Mouse (Mus musculus): ENCODE results near the gene Fkbp3. TPM values are rescaled to one million over a fixed set of nuclear protein-coding genes. Genes with fewer than 3 reads are reported as not detected.

The Fkbp3 gene
- polyA plus RNA-seq (2017; shearing (Covaris generic)): 100 to 1,000 TPM; 234 to 275 TPM

DNA sequence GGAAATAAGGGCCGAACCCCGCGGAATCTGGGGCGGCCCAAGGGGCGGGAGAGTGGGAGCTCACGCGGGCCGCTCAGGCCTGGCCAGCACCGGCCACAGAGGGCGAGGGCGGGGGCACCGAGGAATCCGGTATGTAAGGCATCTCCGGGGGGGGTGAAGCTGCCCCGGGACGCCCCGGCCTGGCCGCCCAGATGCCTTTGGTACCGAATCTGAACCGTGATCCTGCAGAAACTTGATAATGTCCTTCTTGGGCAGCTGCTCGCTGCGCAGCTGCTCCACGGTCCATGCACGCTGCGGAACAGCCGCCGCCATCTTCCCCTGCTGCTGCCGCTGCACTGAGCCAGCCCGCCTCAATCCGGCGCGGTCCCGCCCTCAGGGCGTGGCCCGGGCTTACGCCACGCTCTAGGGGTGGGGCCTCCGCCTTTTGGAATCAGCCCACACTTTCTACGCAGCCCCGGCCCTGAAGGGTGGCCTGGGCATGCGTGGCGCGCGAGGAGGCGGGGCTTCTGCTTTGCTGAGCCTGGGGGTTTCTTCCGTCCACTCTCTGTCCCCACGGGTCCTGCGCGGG is at the start of gene Fkbp3:
Gene Fkbp3, minus strand, starts transcription at position 397 of the 568 bp plus-strand sequence.

DNA sequence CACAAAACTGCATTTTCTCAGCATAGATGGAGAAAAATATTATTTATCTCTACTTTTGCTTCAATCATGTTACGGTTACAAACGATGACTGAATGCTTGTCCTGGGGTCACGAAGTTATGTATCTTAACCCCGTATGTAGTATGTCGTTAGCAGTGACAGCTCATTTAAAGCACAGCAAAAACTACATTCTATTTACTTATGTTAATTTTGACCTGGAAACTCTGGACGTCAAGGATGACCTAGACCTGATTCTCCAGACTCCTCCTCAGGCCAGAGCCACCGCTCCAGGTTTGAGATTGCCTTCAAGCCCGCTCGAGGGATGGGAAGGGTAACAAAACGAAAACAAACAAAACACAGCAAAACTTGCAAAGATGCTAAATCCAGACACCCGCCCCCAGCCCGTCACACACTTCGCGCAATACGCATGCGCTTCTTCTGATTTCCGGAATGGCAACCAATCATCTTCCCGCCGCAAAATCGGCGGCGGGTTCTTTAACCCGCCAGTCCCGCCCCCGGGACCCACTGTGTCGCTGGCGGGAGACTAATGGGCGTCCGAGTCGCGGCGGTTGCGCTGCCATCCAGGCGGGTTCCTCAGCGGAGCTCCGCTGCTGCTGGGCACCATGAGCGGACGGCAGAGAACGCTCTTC is 1.4 kb upstream of the Fkbp3 start, which contains the start of gene Fancm:
Gene Fancm, plus strand, starts transcription at position 519 of the 648 bp plus-strand sequence.

DNA sequence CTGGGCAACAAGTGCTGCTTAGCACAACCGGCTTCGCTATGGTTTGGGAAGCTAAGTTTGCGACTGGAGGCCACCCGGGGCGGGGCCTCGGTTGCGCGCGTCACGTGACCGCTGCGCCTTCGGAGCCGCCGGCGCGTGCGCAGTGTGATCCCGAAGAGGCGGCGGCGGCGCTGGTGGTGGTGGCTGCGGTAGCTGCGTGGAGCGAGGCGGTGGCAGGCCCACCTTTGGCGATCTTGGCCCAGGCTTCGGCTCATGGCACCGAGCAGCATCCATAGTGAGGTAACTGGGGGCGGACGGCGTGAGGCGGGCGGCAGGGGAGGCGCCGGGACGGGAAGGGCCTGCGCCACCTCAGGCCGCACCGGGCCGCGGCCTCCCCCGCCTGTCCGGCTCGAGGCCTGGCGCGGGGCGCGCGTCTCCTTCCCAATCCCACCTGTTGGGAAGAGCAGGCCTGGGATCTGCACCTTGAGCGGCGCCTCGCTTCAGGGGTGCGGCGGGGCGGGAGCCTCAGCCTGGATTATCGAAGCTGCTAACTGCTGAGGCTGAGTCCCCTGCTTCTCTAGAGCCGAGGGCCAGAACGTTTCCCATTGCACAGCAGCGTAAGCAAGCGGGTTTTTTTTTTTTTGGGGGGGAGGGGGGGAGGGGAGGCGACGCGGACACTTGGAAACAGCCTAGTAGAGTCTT is 37.5 kb downstream of the Fkbp3 start, which contains the start of gene Prpf39:
Gene Prpf39, plus strand, starts transcription at position 144 of the 681 bp plus-strand sequence.

Other genes starting within 250 kb of the Fkbp3 start
- gene Gm527, start 156.1 kb downstream of the Fkbp3 start, polyA plus RNA-seq (2017; shearing (Covaris generic)): 10 to 100 TPM in 1 of 2 experiments, 1 to 10 TPM in 1; 5.6 to 10.4 TPM
- gene Klhl28, start 108.5 kb downstream of the Fkbp3 start, polyA plus RNA-seq (2017; shearing (Covaris generic)): 10 to 100 TPM; 25.3 to 27.5 TPM
- 10 to 100 TPM; 28.3 to 31.7 TPM for gene Togaram1, start 108.2 kb downstream of the Fkbp3 start, polyA plus RNA-seq (2017; shearing (Covaris generic))
- 10 to 100 TPM; 59.7 to 70.5 TPM for gene Prpf39, start 37.7 kb downstream of the Fkbp3 start, polyA plus RNA-seq (2017; shearing (Covaris generic))
- 10 to 100 TPM; 10.1 to 17.5 TPM for gene Fancm, start 1.6 kb upstream of the Fkbp3 start, polyA plus RNA-seq (2017; shearing (Covaris generic))
- gene Mis18bp1, start 98.6 kb upstream of the Fkbp3 start, polyA plus RNA-seq (2017; shearing (Covaris generic)): 1 to 10 TPM; 7.1 to 7.7 TPM
- gene Wdr20rt, start 151.5 kb upstream of the Fkbp3 start, polyA plus RNA-seq (2017; shearing (Covaris generic)): not detected